Mouse (Mus musculus) spleen, postnatal 4 days (tissue): ENCODE results near the gene Gfpt2.
A peak's percentile ranks its signal among the peaks of the same experiment; 100 is the strongest.

ENCODE experiments used
- DNase-seq, 2 experiments: peaks; one replicate each; pipeline ENCODE4 v3.0.0; 2022; ENCODE audit warnings: low spot score in 2 of 2

Gfpt2 gene

GRCm38 (mm10) chr11:49837717-49838407 is 43.9 kb downstream of the Gfpt2 start:
- DNase-seq = no peak

- DNase-seq = no peak
These were observed 46.7 kb downstream of the Gfpt2 start for GRCm38 (mm10) chr11:49840666-49841065.

- no peak for DNase-seq
These were observed 47.9 kb downstream of the Gfpt2 start for GRCm38 (mm10) chr11:49841886-49842285.

DNA sequence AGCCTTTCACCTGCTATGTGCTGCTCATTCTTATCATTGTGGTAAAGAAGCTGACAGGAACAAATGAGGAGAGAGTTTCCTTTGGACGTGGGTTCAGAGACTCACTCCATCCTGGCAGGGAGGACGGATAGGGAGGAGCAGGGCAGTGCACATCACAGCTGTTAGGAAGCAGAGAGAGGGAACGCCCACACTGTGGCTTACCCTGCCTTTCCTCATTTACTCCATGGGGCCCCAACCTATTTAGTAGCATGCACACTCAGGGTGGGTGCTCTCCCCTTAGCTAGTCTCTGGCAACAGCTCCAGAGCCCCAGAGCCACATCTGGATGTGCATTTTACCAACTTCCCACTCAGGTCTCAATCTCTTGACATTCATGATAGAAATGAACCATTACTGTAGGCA is 48.7 kb downstream of the Gfpt2 start:
- no peak for DNase-seq

DNA sequence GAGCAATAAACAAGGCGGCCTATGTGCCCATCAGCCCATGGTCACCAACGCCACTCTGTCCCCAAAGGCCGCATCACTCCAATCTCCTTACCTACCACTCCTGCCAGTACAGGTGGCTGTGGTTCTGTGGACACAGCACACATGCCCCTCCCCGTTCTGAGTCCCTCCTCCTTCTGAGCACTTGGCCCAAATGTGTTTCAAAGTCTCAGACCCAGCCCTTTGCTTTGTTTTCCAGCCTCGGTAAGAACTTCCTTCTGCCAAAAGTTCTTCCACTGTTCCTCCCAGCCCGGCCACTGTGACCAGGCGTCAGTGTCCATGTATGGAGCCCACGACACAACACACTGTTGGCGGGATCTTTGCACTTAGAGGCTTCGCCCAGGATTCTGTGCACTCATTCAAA is 50.3 kb downstream of the Gfpt2 start:
- DNase-seq = no peak

DNA sequence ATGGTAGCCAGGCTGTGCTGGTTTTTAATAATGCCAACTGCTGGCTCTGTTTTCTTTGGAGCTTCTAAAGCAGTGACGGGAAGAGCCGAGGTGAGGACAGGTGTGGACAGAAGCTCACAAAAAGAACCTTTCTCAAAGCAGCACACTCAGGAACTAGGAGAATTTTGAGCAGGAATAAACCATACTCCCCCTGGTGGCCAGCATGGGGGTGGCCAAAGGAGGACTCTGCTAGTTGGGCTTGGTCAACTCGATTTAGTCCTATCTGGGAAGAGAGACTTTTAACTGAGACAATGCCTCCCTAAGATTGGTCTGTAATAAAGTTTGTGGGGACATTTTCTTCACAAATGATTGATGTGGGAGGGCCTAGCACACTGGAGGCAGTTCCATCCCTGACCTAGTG is 51.0 kb downstream of the Gfpt2 start:
- DNase-seq = peak; percentile 65 to 86

DNA sequence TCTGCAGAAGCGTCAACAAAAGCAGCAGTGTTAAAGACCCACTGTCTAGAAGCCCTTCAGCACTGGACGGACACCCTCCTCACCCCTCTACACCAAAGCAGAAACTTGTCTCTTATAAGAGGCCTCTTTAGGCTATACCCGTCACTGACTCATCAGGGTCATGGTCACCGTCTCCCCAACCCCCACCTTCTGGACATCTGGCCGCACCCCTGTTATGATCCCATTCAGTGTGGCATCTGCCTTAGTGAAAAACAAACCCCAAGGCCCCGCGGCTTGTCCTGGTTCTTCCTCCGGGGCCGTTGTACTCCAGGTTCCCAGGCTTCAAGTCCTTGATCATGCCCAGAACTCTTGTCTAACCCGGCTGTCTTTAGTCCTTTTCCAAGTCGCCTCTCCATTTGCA is 52.0 kb downstream of the Gfpt2 start:
- no peak for DNase-seq

DNA sequence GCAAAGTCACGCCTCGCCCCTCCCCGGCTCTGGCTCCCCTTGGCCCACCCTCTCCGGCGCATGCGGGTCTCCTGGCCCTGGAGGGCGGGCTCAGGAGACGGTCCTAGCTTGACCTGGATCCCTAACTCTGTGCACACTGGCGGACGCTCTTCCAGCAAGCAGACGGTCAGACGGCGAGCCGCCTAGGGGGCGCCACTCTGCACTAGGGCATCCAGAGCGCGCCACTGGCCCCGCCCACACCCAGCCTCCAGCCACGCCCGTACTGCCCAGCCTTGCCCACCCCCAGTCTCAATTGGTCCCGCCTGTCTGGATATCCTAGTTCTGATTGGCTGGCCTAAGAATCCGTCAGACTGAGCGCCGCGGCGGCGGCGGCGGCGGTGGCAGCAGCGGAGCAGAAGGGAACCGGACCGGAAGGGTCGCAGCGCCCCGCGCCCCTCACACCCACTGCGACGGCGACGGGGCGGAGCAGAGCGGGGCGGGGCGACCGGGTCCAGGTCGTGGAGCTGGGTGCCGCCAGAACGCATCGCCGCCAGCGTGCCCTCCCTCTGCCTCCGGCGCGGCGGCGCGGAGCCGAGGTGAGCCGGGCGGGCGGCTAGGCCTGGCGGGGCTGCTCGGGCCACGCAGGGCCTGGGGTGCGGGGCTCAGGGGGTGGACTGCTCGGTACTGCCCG is 52.6 kb downstream of the Gfpt2 start, which contains the start of gene Mapk9:
TSS of gene Mapk9 (plus strand) at position 351 of the 670 bp plus-strand sequence.
- peak; percentile 98 to 99 for DNase-seq

DNA sequence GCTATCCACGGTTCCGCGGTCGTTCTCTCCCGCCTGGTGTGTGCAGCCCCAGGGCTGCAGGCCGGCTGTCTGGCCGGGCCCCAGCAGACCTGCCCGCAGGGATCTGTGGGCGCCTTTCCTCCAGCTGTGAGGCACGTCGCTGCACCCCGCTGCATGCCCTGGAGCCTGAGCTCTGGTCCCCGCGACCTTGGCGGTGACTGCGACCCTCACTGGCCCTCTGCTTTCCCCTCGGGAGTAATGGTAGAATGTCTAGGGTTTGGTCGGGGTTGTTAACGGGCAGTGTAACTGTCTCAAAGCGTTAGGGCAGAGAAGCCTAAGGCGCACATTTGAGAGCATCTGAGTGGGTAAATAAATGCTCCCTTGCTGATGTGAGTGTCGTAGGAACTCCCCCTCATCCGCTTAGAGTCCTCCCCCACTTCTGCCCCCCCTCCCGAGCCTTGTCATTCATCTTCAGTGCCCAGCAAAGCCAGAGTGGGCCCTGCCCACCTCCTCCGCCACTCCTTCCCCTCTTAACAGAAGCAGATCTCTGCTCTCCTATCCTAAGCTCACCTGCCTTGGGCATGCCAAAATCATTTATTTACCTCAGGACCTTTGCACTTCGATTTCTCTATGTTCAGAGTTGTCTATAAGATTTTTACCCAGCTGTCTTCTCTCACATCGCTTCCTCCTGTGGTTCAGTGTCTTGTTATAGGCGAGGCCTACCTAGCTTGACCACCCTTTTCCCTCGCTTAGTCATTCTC is 53.3 kb downstream of the Gfpt2 start:
- no peak for DNase-seq

- DNase-seq = no peak
These were observed 53.8 kb downstream of the Gfpt2 start for GRCm38 (mm10) chr11:49847811-49848078.

GRCm38 (mm10) chr11:49848080-49848815 is 54.3 kb downstream of the Gfpt2 start:
- DNase-seq = no peak

- DNase-seq = no peak
These were observed 56.4 kb downstream of the Gfpt2 start for GRCm38 (mm10) chr11:49850331-49850730.

DNA sequence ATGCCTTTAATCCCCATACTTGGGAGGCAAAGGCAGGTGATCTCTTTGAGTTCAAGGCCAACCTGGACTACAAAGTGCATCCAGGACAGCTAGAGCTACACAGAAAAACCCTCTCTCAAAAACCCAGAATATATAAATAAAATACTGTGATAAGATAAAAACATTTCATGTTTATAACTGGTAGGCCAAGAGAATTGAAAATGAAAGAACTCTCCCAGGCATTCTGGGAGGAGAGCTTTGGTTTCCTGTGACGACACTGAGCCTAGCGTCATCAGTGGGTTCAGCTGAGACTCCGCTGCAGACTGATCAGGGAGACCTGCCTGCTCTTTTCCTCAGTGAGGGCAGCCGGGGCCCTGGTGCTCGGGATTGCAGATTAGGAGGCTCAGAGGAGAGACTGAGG is 61.2 kb downstream of the Gfpt2 start:
- no peak for DNase-seq

DNA sequence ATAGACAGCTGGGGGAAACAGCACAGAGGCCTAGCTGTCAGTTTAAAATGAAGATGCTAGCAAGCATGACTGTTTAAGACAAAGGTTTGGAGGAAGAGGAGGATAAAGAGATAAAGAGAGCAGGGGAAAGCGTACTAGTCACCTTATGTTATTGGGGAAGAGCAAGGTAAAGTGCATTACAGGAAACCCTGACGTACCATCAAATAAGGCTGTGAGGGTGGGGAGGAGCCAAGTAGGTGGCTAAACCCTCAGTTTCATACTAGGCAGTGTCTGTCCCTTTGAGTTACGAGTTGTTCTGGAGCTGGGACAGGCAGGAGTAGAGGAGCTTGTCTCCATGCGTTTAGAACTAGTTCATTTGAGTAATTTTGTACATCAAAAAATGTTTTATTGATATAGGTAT is 67.2 kb downstream of the Gfpt2 start:
- no peak for DNase-seq

DNA sequence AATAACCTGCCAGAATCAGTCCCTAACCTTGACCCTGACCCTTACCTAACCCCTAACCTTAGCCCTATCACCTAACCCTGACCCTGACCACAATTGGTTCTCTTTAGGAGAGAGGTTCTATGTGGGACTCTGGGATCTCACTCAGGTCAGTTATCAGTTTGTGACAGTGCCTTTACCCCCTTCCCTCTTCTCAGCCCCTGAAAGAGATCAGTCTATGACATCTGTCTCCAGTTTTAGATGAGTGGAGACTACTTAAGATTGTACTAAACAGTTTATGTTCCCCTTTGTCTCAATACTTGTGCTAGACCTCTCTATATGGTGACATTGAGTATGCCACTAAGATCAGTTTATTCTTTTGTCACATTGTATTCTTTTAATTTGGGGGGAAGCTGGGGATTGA is 69.9 kb downstream of the Gfpt2 start:
- DNase-seq = no peak

- DNase-seq = no peak
These were observed 73.3 kb downstream of the Gfpt2 start for GRCm38 (mm10) chr11:49867320-49867719.

- no peak for DNase-seq
These were observed 75.8 kb downstream of the Gfpt2 start for GRCm38 (mm10) chr11:49869762-49870161.

DNA sequence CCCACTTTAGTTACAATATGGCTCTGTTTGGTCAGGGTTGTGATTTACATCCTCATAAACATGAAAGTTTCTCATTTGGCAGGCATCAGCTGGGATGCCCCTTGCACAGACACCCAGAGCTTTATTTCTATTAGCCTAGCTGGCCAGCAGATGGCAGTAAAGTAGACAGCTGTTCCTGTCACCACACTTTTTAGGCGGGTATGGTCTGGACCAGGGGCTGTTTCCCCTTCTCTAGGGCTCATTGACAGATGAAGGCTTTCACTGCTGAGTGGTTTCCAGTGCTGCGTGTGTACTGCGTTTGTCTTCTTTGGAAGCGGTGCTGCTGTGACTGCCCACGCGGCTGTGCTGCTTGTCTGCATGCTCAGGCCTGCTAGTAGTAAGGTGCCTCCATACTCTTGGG is 77.9 kb downstream of the Gfpt2 start:
- DNase-seq = peak; percentile 41 to 74

DNA sequence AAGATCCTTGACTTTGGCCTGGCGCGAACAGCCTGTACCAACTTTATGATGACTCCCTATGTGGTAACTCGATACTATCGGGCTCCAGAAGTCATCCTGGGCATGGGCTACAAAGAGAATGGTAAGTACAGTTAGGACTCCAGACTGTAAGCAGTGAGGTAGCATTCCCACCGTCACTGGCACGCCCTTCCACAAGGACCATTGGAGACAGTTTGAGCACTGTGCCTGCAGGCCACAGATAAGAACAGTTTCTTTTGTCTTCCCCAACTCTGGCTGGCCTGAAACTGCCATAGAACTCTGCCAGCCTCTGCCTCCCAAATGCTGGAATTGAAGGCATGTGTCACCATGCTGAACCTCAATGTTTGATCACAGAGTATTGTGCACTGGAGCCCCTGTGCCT is 78.8 kb downstream of the Gfpt2 start:
- peak in 1 of 2 experiments; percentile 22 for DNase-seq

DNA sequence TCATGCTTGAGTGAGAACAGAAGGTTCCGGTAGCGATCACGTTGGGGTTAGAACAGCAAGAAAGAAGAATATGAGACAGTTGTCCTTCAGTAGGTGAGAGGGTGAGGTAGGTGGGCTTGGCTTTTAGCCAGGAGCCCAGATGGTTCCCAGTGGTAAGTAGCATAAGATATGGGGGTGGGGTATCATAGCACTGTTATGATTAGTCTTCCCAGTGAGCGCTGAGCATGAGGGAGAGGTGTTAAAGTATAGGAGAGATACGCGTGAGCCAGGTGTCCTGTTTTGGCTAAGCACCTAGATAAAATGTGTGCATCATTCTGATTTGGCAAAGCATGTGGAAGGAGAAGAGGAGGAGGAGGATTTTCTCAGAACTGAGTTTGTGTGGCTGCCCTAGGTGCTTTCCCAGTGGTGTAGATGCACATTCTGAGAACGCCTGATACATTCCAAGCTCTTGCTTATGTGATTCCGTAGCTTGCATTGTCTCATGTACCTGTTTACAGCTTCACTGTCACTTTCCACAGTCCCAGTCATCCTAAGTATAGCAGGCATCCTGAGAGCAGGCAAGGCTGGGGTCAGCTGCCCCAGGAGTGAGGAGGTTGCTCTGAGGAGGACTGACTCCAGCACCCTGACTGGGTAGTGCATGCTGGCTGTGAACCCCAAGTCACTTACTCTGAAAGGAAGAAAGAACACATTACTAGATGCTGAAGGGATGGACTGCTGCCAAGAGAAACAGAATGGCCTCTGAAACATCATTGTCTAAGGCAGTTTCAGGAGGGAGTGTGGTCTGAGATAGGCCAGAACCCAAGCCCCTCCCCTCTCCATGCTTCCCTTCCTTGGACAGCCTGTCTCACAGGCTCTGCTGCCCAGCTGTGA is 83.2 kb downstream of the Gfpt2 start:
- DNase-seq = no peak

GRCm38 (mm10) chr11:49879950-49880642 is 86.1 kb downstream of the Gfpt2 start:
- no peak for DNase-seq
